Comparison of ENCODE assay signal across 11 mouse cellular contexts in genomic region chr11:6184202-6184935, GRCm38 (mm10). TPM values are rescaled to one million over a fixed set of nuclear protein-coding genes. Genes with fewer than 3 reads are reported as not detected.
A peak's percentile ranks its signal among the peaks of the same experiment; 100 is the strongest.
DNase-seq lines count a peak whose midpoint lies in the region; ATAC-seq and TF ChIP-seq lines count a peak whose summit lies in the region.
"Had no signal": no experiment of that assay in that cellular context is flagged by ENCODE, and none has a peak within 500 bp of the region (broad histone marks: within the 10 kb centered on the region; RNA-seq: fewer than 3 reads in every experiment).

No protein-coding gene starts in this region.

- H3K4me3 ChIP-seq in hindbrain, embryonic 13.5 days, result no peak overlapping the region
- no peak overlapping the region for H3K4me3 ChIP-seq in hindbrain, embryonic 10.5 days
- no peak overlapping the region for H3K4me3 ChIP-seq in G1E (ENCODE audit: low read depth, low read length)
- H3K4me3 ChIP-seq in forebrain, postnatal 0 days (ENCODE audit: low read depth, low read length), result no peak overlapping the region

- DNase-seq in hindbrain, embryonic 10.5 days (ENCODE audit: low spot score), result no peak
- DNase-seq in G1E (ENCODE audit: low spot score), result no peak
- DNase-seq in forebrain, postnatal 0 days, result no peak
- DNase-seq in urinary bladder, postnatal 10 days (ENCODE audit: low spot score), result no peak
- no peak for DNase-seq in left cerebral cortex, adult 18-20 months (ENCODE audit: low spot score in 2 of 2)
- DNase-seq: embryo, embryonic 11 days; lung, postnatal 14 days; right cerebral cortex, adult 18-20 months had no signal

- no peaks in the 10 kb centered on the region for H3K9me3 ChIP-seq in hindbrain, embryonic 13.5 days
- no peaks in the 10 kb centered on the region for H3K9me3 ChIP-seq in hindbrain, embryonic 10.5 days
- H3K9me3 ChIP-seq in G1E (replicated peaks), result no peaks in the 10 kb centered on the region
- no peaks in the 10 kb centered on the region for H3K9me3 ChIP-seq in forebrain, postnatal 0 days (ENCODE audit: low read length)

- H3K36me3 ChIP-seq in hindbrain, embryonic 13.5 days, result peaks cover 3% of the 10 kb centered on the region; the same call in 1 of the 2 replicates
- peaks cover 29% of the 10 kb centered on the region for H3K36me3 ChIP-seq in hindbrain, embryonic 10.5 days
- peaks cover 73% of the 10 kb centered on the region for H3K36me3 ChIP-seq in G1E (replicated peaks)
- peaks cover 4% of the 10 kb centered on the region; the same call in 1 of the 2 replicates for H3K36me3 ChIP-seq in forebrain, postnatal 0 days (ENCODE audit: insufficient read depth)

- no peak for TF ChIP-seq CTCF in G1E (IDR thresholded peaks at IDR 0.05; ENCODE audit: low read depth, low read length)
- no peak for TF ChIP-seq CTCF in forebrain, postnatal 0 days (IDR thresholded peaks at IDR 0.05; ENCODE audit: low read depth)

- peak overlapping the region; percentile 49 for H3K27ac ChIP-seq in hindbrain, embryonic 13.5 days
- no peak overlapping the region for H3K27ac ChIP-seq in hindbrain, embryonic 10.5 days
- peak overlapping the region; percentile 64 for H3K27ac ChIP-seq in forebrain, postnatal 0 days (ENCODE audit: low read depth, low read length)

- H3K9ac ChIP-seq in hindbrain, embryonic 13.5 days, result 0 out of 2 replicates have a peak overlapping the region, but pooled peaks have one; percentile 6
- H3K9ac ChIP-seq in forebrain, postnatal 0 days, result no peak overlapping the region

- WGBS in hindbrain, embryonic 13.5 days, result 58% methylated on average over 11 of the region's 11 CpGs
- 77% methylated on average over 11 of the region's 11 CpGs for WGBS in hindbrain, embryonic 10.5 days
- WGBS in forebrain, postnatal 0 days, result 61% methylated on average over 11 of the region's 11 CpGs

- no peak overlapping the region for H3K4me2 ChIP-seq in hindbrain, embryonic 13.5 days
- no peak overlapping the region for H3K4me2 ChIP-seq in forebrain, postnatal 0 days (ENCODE audit: low read depth)

- no peaks in the 10 kb centered on the region for H3K27me3 ChIP-seq in hindbrain, embryonic 13.5 days
- H3K27me3 ChIP-seq in hindbrain, embryonic 10.5 days (ENCODE audit: insufficient read depth, poor library complexity, severe bottlenecking), result no peaks in the 10 kb centered on the region
- H3K27me3 ChIP-seq in G1E (ENCODE audit: insufficient read depth, low read length), result no peaks in the 10 kb centered on the region
- H3K27me3 ChIP-seq in forebrain, postnatal 0 days (ENCODE audit: insufficient read depth, low read length), result no peaks in the 10 kb centered on the region

- ATAC-seq in hindbrain, embryonic 13.5 days (ENCODE audit: low FRiP score), result no peak
- ATAC-seq in G1E (ENCODE audit: extremely low read depth, insufficient number of reproducible peaks, low FRiP score, poor library complexity, severe bottlenecking), result peak; percentile 40
- no peak for ATAC-seq in forebrain, postnatal 0 days
- ATAC-seq in neutrophil, adult 5-6 weeks (ENCODE audit: extremely low read depth, insufficient number of reproducible peaks, low FRiP score, poor library complexity, severe bottlenecking), result peak; percentile 53; the same call in 1 of the 2 replicates
- ATAC-seq in frontal cortex, adult (ENCODE audit: low TSS enrichment), result no peak

- H3K4me1 ChIP-seq in hindbrain, embryonic 13.5 days (replicated peaks), result peaks cover 43% of the 10 kb centered on the region
- peaks cover 31% of the 10 kb centered on the region for H3K4me1 ChIP-seq in hindbrain, embryonic 10.5 days (replicated peaks)
- H3K4me1 ChIP-seq in G1E (ENCODE audit: insufficient read depth, low read depth, low read length), result peaks cover 39% of the 10 kb centered on the region
- peaks cover 15% of the 10 kb centered on the region for H3K4me1 ChIP-seq in forebrain, postnatal 0 days (ENCODE audit: insufficient read depth)

RNA-seq across cellular contexts. Expression of gene A730071L15Rik, which starts 15.5 kb away (rescaled TPM):
- 0.69 and 1.1 TPM in 2 replicates for polyA plus RNA-seq in hindbrain, embryonic 13.5 days (2015; fragmentation: Nextera tagmentation; extraction: Ambion mirVana)
- 0.41 and 0.54 TPM in 2 replicates for polyA plus RNA-seq in hindbrain, embryonic 10.5 days (2016; fragmentation: Nextera tagmentation; extraction: Ambion mirVana)
- 2.4 TPM in 1 of 2 replicates, not detected in the other for total RNA-seq in G1E (2014; fragmentation: Nextera tagmentation)
- 0.17 and 0.71 TPM in 2 replicates for total RNA-seq in G1E (2017)
- not detected in 2 replicates for polyA plus RNA-seq in G1E (2012)
- total RNA-seq in forebrain, postnatal 0 days (2014; rRNA removed), result 0.15 and 0.29 TPM in 2 replicates
- polyA plus RNA-seq in forebrain, postnatal 0 days (2015; fragmentation: Nextera tagmentation; extraction: Ambion mirVana), result 0.44 and 0.47 TPM in 2 replicates
- 1.8 and 1.9 TPM in 2 replicates for total RNA-seq in neutrophil, adult 5-6 weeks (2017)
- total RNA-seq in left cerebral cortex, adult 18-20 months (2021), result under 1 TPM; 0.28 to 0.30 TPM

RNA-seq across cellular contexts. Expression of gene Nudcd3, which starts 15.8 kb away (rescaled TPM):
- polyA plus RNA-seq in hindbrain, embryonic 13.5 days (2015; fragmentation: Nextera tagmentation; extraction: Ambion mirVana), result 61.5 and 64.7 TPM in 2 replicates
- polyA plus RNA-seq in hindbrain, embryonic 10.5 days (2016; fragmentation: Nextera tagmentation; extraction: Ambion mirVana), result 45.1 and 49.0 TPM in 2 replicates
- total RNA-seq in G1E (2014; fragmentation: Nextera tagmentation) (17.6 and 18.1 TPM in 2 replicates), G1E (2017) (32.0 and 34.8 TPM in 2 replicates)
- polyA plus RNA-seq in G1E (2012), result 21.7 and 25.7 TPM in 2 replicates
- total RNA-seq in forebrain, postnatal 0 days (2014; rRNA removed), result 57.2 and 61.6 TPM in 2 replicates
- 60.9 and 70.7 TPM in 2 replicates for polyA plus RNA-seq in forebrain, postnatal 0 days (2015; fragmentation: Nextera tagmentation; extraction: Ambion mirVana)
- total RNA-seq in neutrophil, adult 5-6 weeks (2017), result 38.5 and 39.4 TPM in 2 replicates
- 100 to 1,000 TPM; 119 to 128 TPM for total RNA-seq in left cerebral cortex, adult 18-20 months (2021)

RNA-seq across cellular contexts. Expression of gene Npc1l1, which starts 45.6 kb away (rescaled TPM):
- polyA plus RNA-seq in hindbrain, embryonic 13.5 days (2015; fragmentation: Nextera tagmentation; extraction: Ambion mirVana), result 0.04 and 0.05 TPM in 2 replicates
- polyA plus RNA-seq in hindbrain, embryonic 10.5 days (2016; fragmentation: Nextera tagmentation; extraction: Ambion mirVana), result 0.04 TPM in 1 of 2 replicates, not detected in the other
- total RNA-seq in G1E (2014; fragmentation: Nextera tagmentation) (0.24 TPM in 1 of 2 replicates, not detected in the other), G1E (2017) (0.06 and 0.16 TPM in 2 replicates)
- not detected in 2 replicates for polyA plus RNA-seq in G1E (2012)
- total RNA-seq in forebrain, postnatal 0 days (2014; rRNA removed), result not detected in 2 replicates
- polyA plus RNA-seq in forebrain, postnatal 0 days (2015; fragmentation: Nextera tagmentation; extraction: Ambion mirVana), result not detected in 2 replicates
- 0.12 TPM in 1 of 2 replicates, not detected in the other for total RNA-seq in neutrophil, adult 5-6 weeks (2017)
- under 1 TPM; 0.63 to 0.68 TPM for total RNA-seq in left cerebral cortex, adult 18-20 months (2021)

Comparison
In these comparisons a context has a peak if more than half of its experiments do, and no peak if none do; other contexts are left out.
1. ATAC-seq: peak in G1E (single experiment) and neutrophil, adult 5-6 weeks (single experiment); none in hindbrain, embryonic 13.5 days (single experiment), forebrain, postnatal 0 days (single experiment) and frontal cortex, adult (single experiment).